Mouse (Mus musculus) stomach, postnatal 0 days (tissue): ENCODE data around the gene Gper1. TPM values are rescaled to one million over a fixed set of nuclear protein-coding genes. Genes with fewer than 3 reads are reported as not detected.
A peak's percentile ranks its signal among the peaks of the same experiment; 100 is the strongest.

Experiments
- ATAC-seq: fragments of 200-750 bp; cut with Nextera tagmentation; 2 replicates; pipeline ENCODE4 v1.8.0; 2017; ENCODE audit not compliant: low FRiP score, low TSS enrichment
- DNase-seq: peaks from one replicate; pipeline ENCODE4 v3.0.0-alpha.2; 2016; ENCODE audit warnings: low spot score
- H3K27ac ChIP-seq: fragments of 300-500 bp; sonication (generic); replicated peaks from 2 replicates; pipeline ENCODE4 v1.5.1; 2014; ENCODE audit warnings: mild to moderate bottlenecking, control low read depth
- H3K27me3 ChIP-seq: fragments of 300-500 bp; sonication (generic); 2 replicates; pipeline ENCODE4 v1.6.1; 2014; ENCODE audit warnings: low read length; ENCODE audit not compliant: control insufficient read depth, insufficient read depth
- H3K36me3 ChIP-seq: fragments of 300-500 bp; sonication (generic); 2 replicates; pipeline ENCODE4 v1.6.1; 2014; ENCODE audit warnings: low read length, mixed read lengths; ENCODE audit not compliant: control insufficient read depth, insufficient read depth
- H3K4me1 ChIP-seq: fragments of 300-500 bp; sonication (generic); replicated peaks from 2 replicates; pipeline ENCODE4 v1.6.1; 2014; ENCODE audit warnings: antibody characterized with exemption; ENCODE audit not compliant: control insufficient read depth, insufficient read depth
- H3K4me2 ChIP-seq: fragments of 300-500 bp; sonication (generic); replicated peaks from 2 replicates; pipeline ENCODE4 v1.6.1; 2014; ENCODE audit warnings: low read depth, mild to moderate bottlenecking, control low read depth, moderate library complexity
- H3K4me3 ChIP-seq: fragments of 300-500 bp; sonication (generic); 2 replicates; pipeline ENCODE4 v1.5.1; 2014; ENCODE audit warnings: low read depth, low read length, control low read depth
- H3K9ac ChIP-seq: fragments of 300-500 bp; sonication (generic); 2 replicates; pipeline ENCODE4 v1.6.1; 2014; ENCODE audit warnings: mild to moderate bottlenecking, low read length, control low read depth, mixed read lengths
- H3K9me3 ChIP-seq: fragments of 300-500 bp; sonication (generic); 2 replicates; pipeline ENCODE4 v1.6.1; 2016; ENCODE audit warnings: low read length; ENCODE audit not compliant: control insufficient read depth
- CTCF ChIP-seq: IDR thresholded peaks from 2 replicates; pipeline ENCODE4 v1.5.1; 2016; ENCODE audit warnings: antibody characterized with exemption, low read depth, mild to moderate bottlenecking, moderate library complexity
- EP300 ChIP-seq: optimal IDR thresholded peaks from 2 replicates; pipeline ENCODE3; 2016; ENCODE audit warnings: antibody characterized with exemption
- WGBS: fragments of 180-500 bp; shearing (Covaris S2); extraction: QIAGEN DNeasy Blood & Tissue Kit; methylation state at CpG from one replicate; pipeline ENCODE4 v1.1.7; 2014; 5-methylcytosine and 5-hydroxymethylcytosine counted together
- polyA plus RNA-seq: library from polyadenylated mRNA; unstranded; fragments of >200 nt; fragmentation: Nextera tagmentation; extraction: Ambion mirVana; gene quantifications from 2 replicates; pipeline ENCODE4 v1.2.1, GENCODE M21; 2015

The Gper1 gene
- polyA plus RNA-seq, 1 experiment from 2014 or later = 2.8 TPM

- TF ChIP-seq EP300 = no peak
- 85% methylated on average over 13 of the region's 14 CpGs for WGBS
- Histone ChIP-seq H3K27ac (0 out of 2 replicates have a peak overlapping the region, but pooled peaks have one; percentile 8), H3K9me3 (no peaks in the 10 kb centered on the region), H3K9ac (no peak overlapping the region), H3K27me3 (no peaks in the 10 kb centered on the region), H3K4me1 (peaks cover 3% of the 10 kb centered on the region; the same call in 1 of the 2 replicates), H3K4me3 (no peak overlapping the region), H3K4me2 (no peak overlapping the region), H3K36me3 (no peaks in the 10 kb centered on the region)
- ATAC-seq = no peak
- DNase-seq = no peak
Observed at GRCm38 (mm10) chr5:139407121-139407885, 15.6 kb upstream of the Gper1 start.

DNA sequence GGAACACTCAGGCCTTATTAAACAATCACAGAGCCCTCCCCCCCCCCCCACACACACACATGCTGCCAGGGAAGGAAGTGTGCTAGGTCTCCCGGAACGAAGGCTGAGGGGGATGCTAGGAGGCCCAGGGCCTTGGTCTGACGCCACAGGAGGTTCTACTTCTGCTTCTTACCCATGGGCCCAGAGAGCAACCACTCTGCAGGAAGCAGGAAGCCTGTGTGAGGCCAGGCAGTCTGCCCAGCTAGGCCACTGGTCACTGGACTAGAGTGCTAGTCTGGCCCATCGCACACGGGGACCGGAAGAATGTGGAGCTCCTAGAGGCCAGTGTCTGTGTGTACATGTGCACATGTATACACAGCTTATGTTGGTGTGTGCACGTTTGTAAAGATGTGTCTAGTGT, 14.4 kb upstream of the Gper1 start:
- WGBS = 71% methylated on average over 7 of the region's 7 CpGs
- ATAC-seq (no peak), DNase-seq (no peak)
- no peak overlapping the region for H3K27ac ChIP-seq
- peaks cover 3% of the 10 kb centered on the region; the same call in 1 of the 2 replicates for H3K4me1 ChIP-seq
- no peak overlapping the region for H3K4me3 ChIP-seq
- no peak overlapping the region for H3K4me2 ChIP-seq
- H3K36me3 ChIP-seq = no peaks in the 10 kb centered on the region
- no peaks in the 10 kb centered on the region for H3K27me3 ChIP-seq
- H3K9me3 ChIP-seq = no peaks in the 10 kb centered on the region
- no peak for TF ChIP-seq EP300
- no peak for TF ChIP-seq CTCF
- no peak overlapping the region for H3K9ac ChIP-seq

GRCm38 (mm10) chr5:139409412-139409811, 13.5 kb upstream of the Gper1 start:
- H3K4me2 ChIP-seq = no peak overlapping the region
- no peak overlapping the region for H3K9ac ChIP-seq
- H3K9me3 ChIP-seq = no peaks in the 10 kb centered on the region
- H3K36me3 ChIP-seq = no peaks in the 10 kb centered on the region
- peaks cover 3% of the 10 kb centered on the region; the same call in 1 of the 2 replicates for H3K4me1 ChIP-seq
- H3K27me3 ChIP-seq = no peaks in the 10 kb centered on the region
- DNase-seq = peak; percentile 71
- H3K27ac ChIP-seq = no peak overlapping the region; the same call in 1 of the 2 replicates
- 34% methylated on average over 12 of the region's 12 CpGs for WGBS
- TF ChIP-seq CTCF (peak; percentile 20; the same call in 1 of the 2 replicates), EP300 (no peak)
- ATAC-seq = peak; percentile 88
- no peak overlapping the region for H3K4me3 ChIP-seq

DNA sequence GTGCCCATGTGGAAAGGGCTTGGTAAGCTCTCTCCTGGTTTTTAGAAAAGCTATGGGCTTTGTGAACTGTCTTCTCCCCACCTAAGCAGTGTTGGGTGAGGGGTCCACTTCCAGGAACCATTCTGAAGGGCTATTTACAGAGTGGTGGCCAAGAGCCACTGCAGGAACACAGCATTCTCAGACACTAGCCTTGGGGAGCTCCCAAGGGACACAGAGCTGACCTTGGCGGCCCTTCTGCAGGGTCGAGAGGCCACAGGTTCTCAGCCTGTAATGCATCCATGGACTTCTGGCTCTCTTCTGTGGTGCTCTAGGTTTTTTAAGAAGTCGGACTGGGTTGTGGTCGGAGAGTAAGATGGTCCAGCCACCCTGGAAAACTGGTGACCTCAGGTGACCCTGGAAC, 12.9 kb upstream of the Gper1 start:
- no peaks in the 10 kb centered on the region for H3K36me3 ChIP-seq
- no peak overlapping the region for H3K27ac ChIP-seq
- no peak overlapping the region for H3K4me2 ChIP-seq
- DNase-seq = no peak
- no peak for ATAC-seq
- no peak overlapping the region for H3K4me3 ChIP-seq
- peaks cover 3% of the 10 kb centered on the region; the same call in 1 of the 2 replicates for H3K4me1 ChIP-seq
- TF ChIP-seq CTCF (no peak), EP300 (no peak)
- H3K27me3 ChIP-seq = no peaks in the 10 kb centered on the region
- no peaks in the 10 kb centered on the region for H3K9me3 ChIP-seq
- WGBS = 85% methylated on average over 4 of the region's 4 CpGs
- H3K9ac ChIP-seq = no peak overlapping the region

DNA sequence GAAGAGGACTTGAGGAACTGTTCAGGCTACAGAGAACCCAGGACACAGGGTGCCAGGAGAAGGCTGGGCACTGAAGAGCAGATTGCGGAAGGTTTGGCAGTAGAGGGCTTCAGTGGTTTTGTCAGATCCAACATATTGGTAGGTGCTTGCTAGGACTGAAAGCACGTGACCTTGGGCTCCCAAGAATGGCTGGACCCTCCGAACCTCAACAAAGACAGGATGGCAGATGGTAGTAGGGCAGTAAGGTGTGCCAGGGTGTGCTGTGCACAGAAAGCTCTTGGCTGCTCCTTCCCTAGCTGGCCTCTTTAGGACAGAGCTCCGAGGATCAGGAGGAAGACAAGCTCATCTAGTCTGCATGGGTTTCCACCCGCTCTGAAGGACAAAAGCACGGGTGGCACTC, 11.8 kb upstream of the Gper1 start:
- ATAC-seq = no peak
- H3K36me3 ChIP-seq = no peaks in the 10 kb centered on the region
- TF ChIP-seq CTCF (no peak), EP300 (no peak)

GRCm38 (mm10) chr5:139411665-139412314, 11.2 kb upstream of the Gper1 start:
- TF ChIP-seq EP300 (no peak), CTCF (no peak)
- H3K9ac ChIP-seq = no peak overlapping the region
- H3K4me2 ChIP-seq = no peak overlapping the region
- H3K9me3 ChIP-seq = no peaks in the 10 kb centered on the region
- ATAC-seq (no peak), DNase-seq (no peak)
- no peaks in the 10 kb centered on the region for H3K36me3 ChIP-seq
- peaks cover 3% of the 10 kb centered on the region; the same call in 1 of the 2 replicates for H3K4me1 ChIP-seq
- no peak overlapping the region for H3K4me3 ChIP-seq
- WGBS = 70% methylated on average over 15 of the region's 15 CpGs
- H3K27ac ChIP-seq = no peak overlapping the region
- no peaks in the 10 kb centered on the region for H3K27me3 ChIP-seq

More for the DNA sequence above, 11.8 kb upstream of the Gper1 start:
- H3K4me1 ChIP-seq = peaks cover 3% of the 10 kb centered on the region; the same call in 1 of the 2 replicates
- H3K9ac ChIP-seq = no peak overlapping the region
- no peak overlapping the region for H3K4me3 ChIP-seq
- no peak overlapping the region for H3K27ac ChIP-seq
- H3K4me2 ChIP-seq = no peak overlapping the region
- H3K9me3 ChIP-seq = no peaks in the 10 kb centered on the region
- H3K27me3 ChIP-seq = no peaks in the 10 kb centered on the region
- no peak for DNase-seq
- 88% methylated on average over 6 of the region's 6 CpGs for WGBS
